Mouse (Mus musculus) kidney, postnatal 0 days (tissue): ENCODE data around the gene Bcr. TPM values are rescaled to one million over a fixed set of nuclear protein-coding genes. Genes with fewer than 3 reads are reported as not detected.
A peak's percentile ranks its signal among the peaks of the same experiment; 100 is the strongest.

Experiments used
- ATAC-seq: fragments of 200-750 bp; cut with Nextera tagmentation; replicated peaks from 2 replicates; pipeline ENCODE4 v1.8.0; 2017; ENCODE audit warnings: low read depth, moderate number of reproducible peaks, moderate TSS enrichment, moderate library complexity; ENCODE audit not compliant: low FRiP score
- DNase-seq: peaks from one replicate; pipeline ENCODE4 v3.0.0-alpha.2; 2016; ENCODE audit warnings: low spot score
- H3K27ac ChIP-seq: fragments of 300-500 bp; sonication (generic); 2 replicates; pipeline ENCODE4 v1.5.1; 2014; ENCODE audit warnings: mild to moderate bottlenecking
- H3K27me3 ChIP-seq: fragments of 300-500 bp; sonication (generic); 2 replicates; pipeline ENCODE4 v1.6.1; 2014; ENCODE audit warnings: low read length, mixed read lengths; ENCODE audit not compliant: insufficient read depth
- H3K36me3 ChIP-seq: fragments of 300-500 bp; sonication (generic); 2 replicates; pipeline ENCODE4 v1.6.1; 2014; ENCODE audit warnings: low read length, mixed read lengths; ENCODE audit not compliant: insufficient read depth
- H3K4me1 ChIP-seq: fragments of 300-500 bp; sonication (generic); replicated peaks from 2 replicates; pipeline ENCODE4 v1.6.1; 2014; ENCODE audit warnings: antibody characterized with exemption, low read length, mixed read lengths; ENCODE audit not compliant: insufficient read depth
- H3K4me2 ChIP-seq: fragments of 300-500 bp; sonication (generic); 2 replicates; pipeline ENCODE4 v1.6.1; 2014; ENCODE audit warnings: mild to moderate bottlenecking, low read length, moderate library complexity, mixed read lengths
- H3K4me3 ChIP-seq: fragments of 300-500 bp; sonication (generic); replicated peaks from 2 replicates; pipeline ENCODE4 v1.5.1; 2014; ENCODE audit warnings: low read depth, low read length
- H3K9ac ChIP-seq: fragments of 300-500 bp; sonication (generic); 2 replicates; pipeline ENCODE4 v1.6.1; 2014; ENCODE audit warnings: low read depth, low read length
- H3K9me3 ChIP-seq: fragments of 300-500 bp; sonication (generic); replicated peaks from 2 replicates; pipeline ENCODE4 v1.6.1; 2016; ENCODE audit warnings: low read length, inconsistent platforms, mixed read lengths
- CTCF ChIP-seq: IDR thresholded peaks from 2 replicates; pipeline ENCODE4 v1.5.1; 2016; ENCODE audit warnings: antibody characterized with exemption, low read depth, mild to moderate bottlenecking, moderate library complexity
- WGBS: fragments of 180-500 bp; shearing (Covaris S2); extraction: QIAGEN DNeasy Blood & Tissue Kit; methylation state at CpG from one replicate; pipeline ENCODE4 v1.1.7; 2014; 5-methylcytosine and 5-hydroxymethylcytosine counted together
- polyA plus RNA-seq: library from polyadenylated mRNA; unstranded; fragments of >200 nt; fragmentation: Nextera tagmentation; extraction: Ambion mirVana; gene quantifications from 2 replicates; pipeline ENCODE4 v1.2.1, GENCODE M21; 2015

The Bcr gene
- polyA plus RNA-seq, 1 experiment from 2014 or later, result 5.9 TPM

DNA sequence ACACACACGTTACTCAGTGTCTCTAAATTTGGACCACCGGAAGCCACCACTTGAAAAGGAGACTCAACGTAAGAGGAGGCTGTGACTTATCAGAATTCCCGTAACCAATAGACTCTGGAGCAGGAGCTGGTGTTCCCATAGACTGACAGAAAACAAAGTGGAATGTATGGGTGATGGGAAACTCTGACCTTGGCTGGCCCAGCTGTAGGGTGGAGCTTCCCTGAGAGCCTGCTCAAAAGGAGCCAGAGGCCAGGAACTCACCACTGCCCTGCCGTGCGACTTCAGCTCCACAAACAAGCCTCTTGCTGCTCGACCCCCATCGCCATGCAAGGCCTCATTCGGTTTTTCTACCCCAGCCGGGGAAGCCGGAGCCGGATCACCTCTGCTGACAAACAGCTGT, 113.3 kb downstream of the Bcr start:
- Histone ChIP-seq H3K4me2 (no peak overlapping the region), H3K9ac (no peak overlapping the region), H3K36me3 (peaks cover 14% of the 10 kb centered on the region), H3K4me1 (peaks cover 11% of the 10 kb centered on the region; the same call in 1 of the 2 replicates), H3K4me3 (no peak overlapping the region), H3K27ac (peak overlapping the region; percentile 38; the same call in 1 of the 2 replicates), H3K27me3 (no peaks in the 10 kb centered on the region), H3K9me3 (no peaks in the 10 kb centered on the region)
- no peak for TF ChIP-seq CTCF
- DNase-seq, result peak; percentile 40
- no peak for ATAC-seq
- 61% methylated on average over 12 of the region's 12 CpGs for WGBS

DNA sequence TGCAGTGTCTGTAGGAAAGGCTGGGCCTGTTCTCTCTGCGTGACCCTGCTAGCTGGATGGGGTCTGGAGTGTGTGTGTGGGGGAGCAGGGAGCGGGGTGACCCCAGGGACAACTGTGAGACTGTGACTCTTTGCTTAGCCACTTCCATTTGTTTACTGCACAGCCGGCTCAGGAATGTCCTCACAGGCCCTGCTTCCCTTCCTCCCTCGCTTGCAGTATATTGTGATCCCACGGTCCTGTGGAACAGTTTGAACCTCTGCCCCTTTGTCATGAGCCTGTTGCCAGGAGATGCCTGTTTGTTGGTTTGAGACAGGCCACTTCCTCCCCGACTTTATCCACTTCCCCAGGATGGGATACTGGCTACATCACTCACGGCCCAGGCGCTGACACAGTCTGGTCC, 116.1 kb downstream of the Bcr start:
- peak; percentile 73 for DNase-seq
- WGBS, result 57% methylated on average over 8 of the region's 8 CpGs
- peaks cover 32% of the 10 kb centered on the region for H3K36me3 ChIP-seq
- H3K27me3 ChIP-seq, result no peaks in the 10 kb centered on the region
- peaks cover 11% of the 10 kb centered on the region; the same call in 1 of the 2 replicates for H3K4me1 ChIP-seq
- H3K27ac ChIP-seq, result peak overlapping the region; percentile 31
- ATAC-seq, result peak; percentile 35; the same call in 1 of the 2 replicates
- no peak for TF ChIP-seq CTCF
- no peaks in the 10 kb centered on the region for H3K9me3 ChIP-seq
- no peak overlapping the region for H3K4me3 ChIP-seq
- no peak overlapping the region for H3K4me2 ChIP-seq
- no peak overlapping the region for H3K9ac ChIP-seq

DNA sequence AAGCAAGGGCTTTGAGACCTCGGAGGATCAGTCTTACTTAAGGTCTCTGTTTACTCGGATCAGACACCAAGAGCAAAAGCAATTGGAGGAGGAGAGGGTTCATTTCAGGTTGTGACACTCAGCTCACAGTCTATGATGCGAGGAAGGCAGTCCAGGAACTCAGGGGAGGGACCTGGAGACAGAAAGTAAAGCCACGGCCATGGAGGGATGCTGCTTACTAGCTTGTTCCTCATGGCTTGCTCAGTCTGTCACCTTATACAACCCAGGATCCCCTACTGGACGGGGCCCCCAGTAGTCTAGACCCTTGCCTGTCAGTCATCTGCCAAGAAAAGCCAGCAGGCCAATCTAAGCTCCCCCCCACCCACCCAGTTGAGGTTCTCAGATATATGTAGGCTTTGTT, 118.5 kb downstream of the Bcr start:
- TF ChIP-seq CTCF, result no peak
- H3K36me3 ChIP-seq, result peaks cover 38% of the 10 kb centered on the region
- peaks cover 5% of the 10 kb centered on the region; the same call in 1 of the 2 replicates for H3K4me1 ChIP-seq
- H3K4me3 ChIP-seq, result no peak overlapping the region
- no peak for ATAC-seq
- H3K27me3 ChIP-seq, result no peaks in the 10 kb centered on the region
- DNase-seq, result no peak
- 91% methylated on average over 5 of the region's 5 CpGs for WGBS
- H3K9ac ChIP-seq, result no peak overlapping the region
- H3K9me3 ChIP-seq, result no peaks in the 10 kb centered on the region
- H3K4me2 ChIP-seq, result no peak overlapping the region
- H3K27ac ChIP-seq, result no peak overlapping the region

DNA sequence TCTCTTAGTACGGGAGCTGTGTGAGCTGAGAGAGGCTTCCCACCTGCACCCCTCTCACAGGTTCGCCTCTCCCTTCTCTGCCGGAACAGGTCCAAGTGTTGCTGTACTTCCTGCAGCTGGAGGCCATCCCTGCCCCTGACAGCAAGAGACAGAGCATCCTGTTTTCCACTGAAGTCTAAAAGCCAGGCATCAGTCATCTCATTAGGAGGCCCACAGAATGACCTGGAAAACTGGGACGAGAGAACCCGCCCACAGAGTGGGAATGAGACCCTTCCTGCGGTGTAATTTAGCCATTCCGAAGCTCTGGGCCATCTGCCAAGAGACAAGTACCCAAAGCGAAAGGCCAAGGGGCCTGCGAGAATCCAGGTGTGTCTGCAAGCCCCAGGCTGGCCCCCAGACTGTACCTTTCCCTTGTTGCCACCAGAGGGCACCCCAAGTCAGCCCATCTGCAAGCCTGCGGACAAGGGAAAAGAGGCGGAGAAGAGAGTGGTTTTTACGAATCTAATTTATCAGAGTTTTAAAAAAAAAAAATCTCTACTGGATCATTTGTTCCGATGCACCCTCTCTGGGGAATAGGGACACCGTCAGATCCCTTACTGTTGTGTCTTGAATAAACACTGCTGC, 121.9 kb downstream of the Bcr start:
- Histone ChIP-seq H3K36me3 (peaks cover 38% of the 10 kb centered on the region), H3K27ac (no peak overlapping the region), H3K9me3 (no peaks in the 10 kb centered on the region), H3K4me3 (no peak overlapping the region), H3K27me3 (no peaks in the 10 kb centered on the region), H3K4me2 (no peak overlapping the region), H3K4me1 (no peaks in the 10 kb centered on the region), H3K9ac (no peak overlapping the region)
- DNase-seq (peak; percentile 91), ATAC-seq (peak; percentile 50; the same call in 1 of the 2 replicates)
- WGBS, result 23% methylated on average over 14 of the region's 14 CpGs
- TF ChIP-seq CTCF, result peak; percentile 86

DNA sequence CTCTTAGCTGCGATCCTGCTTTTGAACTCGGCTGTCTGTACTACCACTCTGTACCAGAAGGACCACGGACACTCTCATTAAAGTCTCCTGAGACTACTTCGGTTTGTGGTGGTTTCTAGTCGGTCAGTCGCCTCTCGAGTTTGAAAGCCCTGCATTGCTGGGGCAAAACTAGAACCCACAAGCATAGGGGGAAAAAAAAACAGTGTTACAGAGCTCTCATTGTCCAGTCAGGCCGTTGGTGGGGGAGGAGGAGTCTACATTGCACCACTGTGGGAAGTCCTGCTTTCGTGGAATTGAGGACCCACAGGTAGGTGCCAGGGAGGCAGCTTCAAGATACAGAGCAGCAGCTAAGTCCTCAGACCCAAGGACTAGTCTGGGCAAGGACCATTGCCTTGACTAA, 124.4 kb downstream of the Bcr start:
- Histone ChIP-seq H3K4me3 (no peak overlapping the region), H3K4me2 (no peak overlapping the region), H3K9me3 (no peaks in the 10 kb centered on the region), H3K27ac (no peak overlapping the region), H3K9ac (no peak overlapping the region), H3K36me3 (peaks cover 18% of the 10 kb centered on the region), H3K4me1 (no peaks in the 10 kb centered on the region), H3K27me3 (no peaks in the 10 kb centered on the region)
- TF ChIP-seq CTCF, result no peak
- no peak for DNase-seq
- 85% methylated on average over 9 of the region's 9 CpGs for WGBS
- no peak for ATAC-seq

DNA sequence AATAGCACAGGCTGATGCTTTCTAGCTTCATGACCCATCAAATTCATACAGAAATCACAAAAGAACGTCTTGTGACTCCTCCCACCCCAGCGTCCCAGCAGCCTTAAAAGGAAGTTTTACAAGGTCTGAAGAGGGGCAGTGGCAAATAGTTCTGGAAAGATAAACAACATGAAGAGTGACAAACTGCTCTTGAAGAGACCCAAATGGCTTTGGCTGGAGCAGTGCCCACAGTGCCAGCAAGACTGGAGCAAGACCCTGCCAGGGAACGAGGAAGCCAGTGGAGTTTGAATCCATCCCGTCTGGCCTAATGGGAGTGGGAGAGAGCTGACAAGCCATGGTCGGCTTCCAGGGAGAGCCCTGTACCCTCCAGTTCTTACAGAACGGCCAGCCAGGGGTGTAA, 126.2 kb downstream of the Bcr start:
- WGBS, result 33% methylated on average over 6 of the region's 6 CpGs
- no peaks in the 10 kb centered on the region for H3K27me3 ChIP-seq
- H3K4me2 ChIP-seq, result no peak overlapping the region
- no peak overlapping the region; the same call in 1 of the 2 replicates for H3K27ac ChIP-seq
- H3K9ac ChIP-seq, result no peak overlapping the region
- H3K4me3 ChIP-seq, result no peak overlapping the region
- no peak for TF ChIP-seq CTCF
- ATAC-seq (no peak), DNase-seq (no peak)
- H3K36me3 ChIP-seq, result 0 out of 2 replicates have a peak, but pooled peaks cover 5% of the 10 kb centered on the region
- H3K9me3 ChIP-seq, result no peaks in the 10 kb centered on the region
- H3K4me1 ChIP-seq, result no peaks in the 10 kb centered on the region
